Mouse (Mus musculus) midbrain, embryonic 10.5 days (tissue): Measurements from ENCODE around the gene Fam178b. TPM values are rescaled to one million over a fixed set of nuclear protein-coding genes. Genes with fewer than 3 reads are reported as not detected.

Source experiments
- DNase-seq: peaks from one replicate; pipeline ENCODE4 v3.0.0-alpha.2; 2017; ENCODE audit warnings: low spot score
- H3K27ac ChIP-seq: fragments of 300-500 bp; sonication (generic); replicated peaks from 2 replicates; pipeline ENCODE4 v1.5.1; 2016; ENCODE audit warnings: mild to moderate bottlenecking
- H3K27me3 ChIP-seq: fragments of 300-500 bp; sonication (generic); 2 replicates; pipeline ENCODE4 v1.6.1; 2016; ENCODE audit warnings: low read depth, mild to moderate bottlenecking; ENCODE audit not compliant: poor library complexity, severe bottlenecking
- H3K36me3 ChIP-seq: fragments of 300-500 bp; sonication (generic); 2 replicates; pipeline ENCODE4 v1.6.1; 2016; ENCODE audit warnings: mild to moderate bottlenecking, moderate library complexity
- H3K4me1 ChIP-seq: fragments of 300-500 bp; sonication (generic); 2 replicates; pipeline ENCODE4 v1.6.1; 2016
- H3K4me3 ChIP-seq: fragments of 300-500 bp; sonication (generic); 2 replicates; pipeline ENCODE4 v1.5.1; 2016; ENCODE audit warnings: mild to moderate bottlenecking, moderate library complexity
- H3K9me3 ChIP-seq: fragments of 300-500 bp; sonication (generic); replicated peaks from 2 replicates; pipeline ENCODE4 v1.6.1; 2016; ENCODE audit warnings: mild to moderate bottlenecking
- WGBS: fragments of 180-500 bp; shearing (Covaris S2); methylation state at CpG from one replicate; pipeline ENCODE4 v1.1.7; 2016; 5-methylcytosine and 5-hydroxymethylcytosine counted together
- polyA plus RNA-seq: library from polyadenylated mRNA; unstranded; fragments of >200 nt; fragmentation: Nextera tagmentation; extraction: Ambion mirVana; gene quantifications from 2 replicates; pipeline ENCODE4 v1.2.1, GENCODE M21; 2016

Fam178b gene
- polyA plus RNA-seq, result 0.33 and 0.50 TPM in 2 replicates

DNA sequence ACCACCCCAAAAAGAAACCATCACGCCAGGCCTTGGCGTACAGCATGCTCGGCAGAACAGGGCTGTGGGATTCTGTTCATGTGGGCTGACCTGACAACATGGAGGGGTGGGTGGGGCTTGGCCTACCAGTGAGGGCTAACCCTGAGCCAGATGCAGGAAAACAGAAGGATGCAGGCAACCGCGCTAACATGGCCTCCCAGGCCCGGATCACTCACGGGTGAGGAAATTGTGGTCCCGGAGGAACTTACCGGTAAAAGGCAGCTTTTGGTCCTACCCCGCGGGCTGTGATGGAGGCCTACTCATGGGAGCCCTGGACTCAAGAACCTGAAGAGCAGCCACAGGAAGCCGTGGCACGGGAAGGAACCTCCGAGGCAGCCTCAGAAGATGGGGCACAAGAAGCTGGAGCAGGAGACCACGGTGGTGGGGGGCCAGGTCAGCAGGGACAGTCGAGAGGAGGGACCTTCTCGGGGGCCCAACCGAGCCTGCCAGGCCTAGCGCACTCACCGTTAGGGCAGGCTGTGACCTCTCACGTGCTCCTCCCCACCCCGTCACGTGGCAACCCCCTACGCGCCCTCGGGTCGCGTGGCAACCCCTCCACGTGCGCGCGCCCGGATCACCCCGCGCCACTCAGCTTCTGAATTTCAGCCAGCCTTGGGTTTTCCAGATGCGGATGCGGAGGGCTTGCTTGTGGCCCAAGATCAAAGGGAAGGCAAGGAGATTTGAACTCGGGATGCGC is at the start of gene Fam178b:
Fam178b (minus strand) TSS at position 564 of the 736 bp plus-strand sequence.
- WGBS, result 94% methylated on average over 39 of the region's 39 CpGs

GRCm38 (mm10) chr1:36724057-36724431 is 41.1 kb upstream of the Fam178b start:
- 91% methylated on average over 4 of the region's 4 CpGs for WGBS
- no peaks in the 10 kb centered on the region for H3K9me3 ChIP-seq
- no peak overlapping the region for H3K27ac ChIP-seq
- no peaks in the 10 kb centered on the region for H3K27me3 ChIP-seq
- no peak for DNase-seq
- H3K4me3 ChIP-seq, result no peak overlapping the region
- no peaks in the 10 kb centered on the region for H3K4me1 ChIP-seq
- H3K36me3 ChIP-seq, result no peaks in the 10 kb centered on the region

More for the DNA sequence above, at the start of gene Fam178b:
- H3K9me3 ChIP-seq, result no peaks in the 10 kb centered on the region
- H3K36me3 ChIP-seq, result no peaks in the 10 kb centered on the region
- H3K27me3 ChIP-seq, result peaks cover 10% of the 10 kb centered on the region; the same call in 1 of the 2 replicates
- DNase-seq, result no peak
- H3K4me3 ChIP-seq, result no peak within 1 kb of the TSS
- peak within 1 kb of the TSS; percentile 46; the same call in 1 of the 2 replicates for H3K27ac ChIP-seq
- H3K4me1 ChIP-seq, result peaks cover 14% of the 10 kb centered on the region

DNA sequence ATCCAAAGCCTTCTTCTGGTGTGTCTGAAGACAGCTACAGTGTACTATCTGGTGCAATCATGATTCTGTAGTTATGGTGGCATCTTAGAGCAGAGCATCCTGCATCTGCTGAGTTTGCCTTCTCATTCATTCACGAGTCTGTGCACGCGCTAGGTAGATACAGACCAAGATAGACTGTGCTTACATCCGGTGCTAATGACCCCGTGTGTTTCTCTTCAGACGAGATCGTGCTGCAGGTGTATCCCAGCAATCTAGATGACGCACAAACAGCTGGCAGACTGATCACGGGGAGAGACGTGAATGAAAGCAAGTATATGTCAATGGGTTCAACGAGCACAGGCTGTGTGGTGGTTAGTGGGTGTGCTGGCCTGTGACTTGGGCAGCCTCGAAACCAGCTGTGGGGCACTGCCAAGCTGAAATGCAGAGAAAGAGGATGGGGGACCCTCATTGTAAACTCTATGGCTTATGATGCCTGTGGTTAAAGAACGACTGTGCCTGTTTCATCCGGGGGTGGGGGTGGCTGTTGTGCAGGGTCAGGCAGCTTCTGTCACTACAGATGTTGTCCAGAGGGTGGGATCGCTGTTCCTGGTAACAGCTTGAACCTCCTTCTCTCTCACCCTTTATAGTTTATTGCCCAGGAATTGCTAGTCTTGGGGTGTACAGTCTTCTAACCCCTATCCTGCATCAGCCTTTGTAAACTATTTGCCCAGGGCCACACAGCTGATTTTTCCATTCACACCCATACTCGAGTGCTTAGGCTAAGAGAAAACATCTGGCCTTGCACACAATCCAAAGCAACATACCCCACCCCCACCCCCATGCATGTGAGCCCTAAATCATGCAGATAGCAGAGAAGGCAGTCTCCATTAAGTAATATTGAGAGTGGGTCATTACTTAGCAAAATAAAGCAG is 40.4 kb upstream of the Fam178b start:
- no peak for DNase-seq
- Histone ChIP-seq H3K4me1 (no peaks in the 10 kb centered on the region), H3K4me3 (no peak overlapping the region), H3K9me3 (no peaks in the 10 kb centered on the region), H3K27me3 (no peaks in the 10 kb centered on the region), H3K27ac (no peak overlapping the region), H3K36me3 (no peaks in the 10 kb centered on the region)
- 84% methylated on average over 16 of the region's 16 CpGs for WGBS

DNA sequence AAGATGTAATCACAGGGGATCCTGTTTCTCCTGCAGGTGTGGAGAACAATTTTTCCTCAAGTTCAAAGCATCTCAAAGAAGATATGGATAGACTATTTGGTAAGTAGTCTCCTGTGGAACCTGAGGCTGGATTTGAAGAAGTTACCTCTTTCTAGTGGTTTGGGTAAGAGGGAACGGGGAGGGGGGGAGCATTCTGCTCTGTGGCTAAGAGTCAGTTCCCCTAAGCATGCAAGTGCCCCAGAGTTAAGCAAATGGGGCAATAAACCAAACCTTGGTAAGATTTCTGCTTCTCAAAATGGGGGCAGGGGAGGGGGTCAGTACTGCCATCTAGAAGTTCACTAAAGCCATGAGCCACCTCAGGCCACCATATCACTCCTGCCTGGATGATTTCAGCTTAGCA is 35.8 kb upstream of the Fam178b start:
- whole genome bisulfite sequencing, result 81% methylated on average over 1 of the region's 1 CpGs

GRCm38 (mm10) chr1:36714311-36714710 is 31.3 kb upstream of the Fam178b start, which contains the start of gene Actr1b:
Gene Actr1b, minus strand, starts transcription at chr1:36714422.
- WGBS, result 83% methylated on average over 5 of the region's 5 CpGs
- Histone ChIP-seq H3K4me3 (no peak within 1 kb of the TSS), H3K4me1 (peaks cover under 1% of the 10 kb centered on the region; the same call in 1 of the 2 replicates), H3K27me3 (no peaks in the 10 kb centered on the region), H3K36me3 (no peaks in the 10 kb centered on the region), H3K9me3 (no peaks in the 10 kb centered on the region), H3K27ac (no peak within 1 kb of the TSS)
- no peak for DNase-seq

More for the DNA sequence above, 35.8 kb upstream of the Fam178b start:
- no peak for DNase-seq
- Histone ChIP-seq H3K27ac (no peak overlapping the region), H3K4me1 (no peaks in the 10 kb centered on the region), H3K4me3 (no peak overlapping the region), H3K27me3 (no peaks in the 10 kb centered on the region), H3K36me3 (no peaks in the 10 kb centered on the region), H3K9me3 (no peaks in the 10 kb centered on the region)

DNA sequence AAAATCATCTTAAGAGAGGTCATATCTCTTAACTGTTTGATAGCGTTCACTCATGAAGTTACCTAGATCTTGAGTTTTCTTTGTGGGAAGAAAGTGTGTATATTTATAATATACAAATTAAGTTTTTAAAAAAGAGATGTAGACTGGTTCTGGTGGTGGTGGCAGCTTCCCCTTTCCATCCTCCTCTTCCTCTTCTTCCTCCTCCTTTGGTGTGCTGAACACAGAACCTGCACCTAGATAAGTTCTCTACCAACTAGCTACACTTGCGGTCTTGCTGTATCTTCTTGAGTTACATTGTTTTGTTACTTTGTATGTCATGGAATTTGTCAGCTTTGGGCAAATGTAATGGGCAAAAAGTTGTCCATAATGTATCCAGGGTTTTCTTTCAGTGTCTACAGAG is 28.1 kb upstream of the Fam178b start:
- no peak for DNase-seq
- Histone ChIP-seq H3K9me3 (no peaks in the 10 kb centered on the region), H3K4me3 (no peak overlapping the region), H3K4me1 (peaks cover 17% of the 10 kb centered on the region), H3K27me3 (no peaks in the 10 kb centered on the region), H3K27ac (no peak overlapping the region), H3K36me3 (peaks cover 21% of the 10 kb centered on the region)
- WGBS, result 95% methylated on average over 2 of the region's 2 CpGs

DNA sequence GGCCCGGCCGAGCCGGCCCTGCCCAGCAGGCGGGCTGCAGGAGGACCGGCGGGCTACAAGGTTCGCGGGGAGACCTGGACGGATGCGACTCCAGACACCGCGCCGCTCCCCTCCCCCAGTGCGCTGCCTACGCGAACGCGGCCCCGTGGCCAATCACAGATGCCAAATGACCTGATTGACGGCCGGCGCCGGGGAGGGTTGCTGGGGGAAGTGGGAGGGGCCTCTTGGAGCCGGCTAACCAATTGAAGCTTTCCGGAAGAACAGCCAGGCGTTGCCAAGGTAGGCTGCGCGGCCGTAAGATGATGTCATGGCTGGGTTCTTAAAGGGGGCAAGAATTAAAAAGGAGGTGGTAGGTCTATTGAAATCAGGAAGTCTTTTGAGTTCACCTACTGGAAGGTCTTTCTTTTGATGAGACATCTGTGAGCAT is 26.9 kb upstream of the Fam178b start, which contains the start of gene 4933424G06Rik:
4933424G06Rik (plus strand) TSS at position 296 of the 427 bp plus-strand sequence.
- H3K27me3 ChIP-seq, result no peaks in the 10 kb centered on the region
- H3K36me3 ChIP-seq, result peaks cover 33% of the 10 kb centered on the region
- H3K4me1 ChIP-seq, result peaks cover 17% of the 10 kb centered on the region
- peak; percentile 99 for DNase-seq
- WGBS, result under 1% methylated on average over 29 of the region's 29 CpGs
- H3K9me3 ChIP-seq, result no peaks in the 10 kb centered on the region
- H3K4me3 ChIP-seq, result peak within 1 kb of the TSS; percentile 78
- peak within 1 kb of the TSS; percentile 91 for H3K27ac ChIP-seq

DNA sequence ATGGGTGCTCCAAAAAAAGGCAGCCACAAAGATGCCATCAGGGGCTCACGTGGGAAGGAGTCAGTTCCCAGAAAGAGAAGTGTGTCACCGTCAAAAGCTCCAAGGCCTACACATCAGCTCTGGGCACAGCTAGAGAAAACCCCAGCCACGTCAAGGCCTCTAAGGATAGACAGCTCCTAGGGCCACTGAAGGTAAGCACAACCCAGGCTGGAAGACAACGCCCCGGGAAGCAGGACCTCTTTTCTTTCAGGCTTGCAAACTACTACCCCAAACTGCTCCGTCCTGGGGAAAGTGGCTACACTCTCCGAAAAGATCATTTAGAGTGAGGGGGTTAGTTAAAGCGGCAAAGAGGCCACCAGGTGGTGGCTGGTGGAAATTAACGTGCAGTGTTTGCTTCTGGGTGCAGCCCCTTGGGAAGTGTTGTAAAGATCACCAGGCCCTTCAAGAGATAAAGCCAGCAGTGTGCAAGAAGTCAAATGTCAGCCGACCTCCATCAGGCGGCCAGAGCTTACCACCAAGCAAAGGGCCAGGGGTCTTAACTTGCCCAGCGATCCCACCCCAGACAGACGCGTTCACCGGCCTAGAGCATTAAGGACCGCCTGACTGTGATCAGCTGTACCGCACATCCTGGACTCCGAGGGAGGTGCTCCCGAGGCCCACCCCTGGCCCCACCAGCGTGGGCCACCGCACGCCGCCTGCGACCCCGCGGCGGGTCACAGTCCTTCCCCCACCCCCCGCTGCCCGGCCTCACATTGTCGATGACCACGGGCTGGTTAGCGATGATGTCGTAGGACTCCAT is 26.3 kb upstream of the Fam178b start:
- Histone ChIP-seq H3K9me3 (no peaks in the 10 kb centered on the region), H3K4me3 (peak overlapping the region; percentile 78), H3K36me3 (peaks cover 39% of the 10 kb centered on the region), H3K27me3 (no peaks in the 10 kb centered on the region), H3K27ac (peak overlapping the region; percentile 91), H3K4me1 (peaks cover 17% of the 10 kb centered on the region)
- WGBS, result 2% methylated on average over 33 of the region's 33 CpGs
- DNase-seq, result no peak

GRCm38 (mm10) chr1:36708626-36709025 is 25.6 kb upstream of the Fam178b start:
- no peaks in the 10 kb centered on the region for H3K9me3 ChIP-seq
- DNase-seq, result no peak
- H3K4me3 ChIP-seq, result peak overlapping the region; percentile 78
- peaks cover 45% of the 10 kb centered on the region for H3K36me3 ChIP-seq
- peak overlapping the region; percentile 91 for H3K27ac ChIP-seq
- 81% methylated on average over 1 of the region's 1 CpGs for WGBS
- peaks cover 17% of the 10 kb centered on the region for H3K4me1 ChIP-seq
- H3K27me3 ChIP-seq, result no peaks in the 10 kb centered on the region

- WGBS, result 80% methylated on average over 3 of the region's 3 CpGs
- no peaks in the 10 kb centered on the region for H3K27me3 ChIP-seq
- peaks cover 17% of the 10 kb centered on the region for H3K4me1 ChIP-seq
- H3K36me3 ChIP-seq, result peaks cover 54% of the 10 kb centered on the region
- 0 out of 2 replicates have a peak overlapping the region, but pooled peaks have one; percentile 19 for H3K4me3 ChIP-seq
- H3K9me3 ChIP-seq, result no peaks in the 10 kb centered on the region
- no peak overlapping the region for H3K27ac ChIP-seq
- DNase-seq, result no peak
These were observed 24.8 kb upstream of the Fam178b start for GRCm38 (mm10) chr1:36707797-36708196.

- no peak for DNase-seq
- Histone ChIP-seq H3K27ac (no peak overlapping the region), H3K9me3 (no peaks in the 10 kb centered on the region), H3K4me1 (peaks cover 17% of the 10 kb centered on the region), H3K4me3 (no peak overlapping the region), H3K36me3 (peaks cover 60% of the 10 kb centered on the region), H3K27me3 (no peaks in the 10 kb centered on the region)
- 74% methylated on average over 2 of the region's 2 CpGs for WGBS
These were observed 24.2 kb upstream of the Fam178b start for GRCm38 (mm10) chr1:36707166-36707565.

DNA sequence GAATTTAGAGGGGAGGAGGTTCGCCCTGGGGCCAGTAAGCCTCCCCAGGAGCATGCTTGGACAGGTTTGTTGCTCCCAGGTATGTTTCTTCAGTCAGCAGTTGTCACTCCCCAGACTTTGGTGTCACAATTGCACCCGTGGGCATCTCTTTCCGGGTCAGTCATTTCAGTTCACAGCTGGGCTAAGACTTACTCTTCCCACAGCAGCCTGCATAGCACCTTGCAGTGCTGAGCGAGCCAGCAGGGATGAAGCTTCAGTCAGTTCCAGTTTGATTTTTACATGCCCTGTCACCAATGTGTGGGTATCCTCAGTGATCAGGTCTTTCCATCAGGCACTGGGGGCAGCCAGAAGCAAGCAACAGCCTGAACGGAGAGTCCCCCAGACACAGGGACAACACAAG is 14.0 kb upstream of the Fam178b start:
- 79% methylated on average over 5 of the region's 5 CpGs for WGBS
- H3K9me3 ChIP-seq, result no peaks in the 10 kb centered on the region
- H3K4me3 ChIP-seq, result no peak overlapping the region
- no peak for DNase-seq
- H3K36me3 ChIP-seq, result peaks cover 67% of the 10 kb centered on the region
- no peak overlapping the region for H3K27ac ChIP-seq
- peaks cover 8% of the 10 kb centered on the region for H3K4me1 ChIP-seq
- H3K27me3 ChIP-seq, result no peaks in the 10 kb centered on the region
